Comparison of ENCODE assay signal across 24 mouse cellular contexts in genomic region chr6:102121676-102122075, GRCm38 (mm10).
DNase-seq lines count a peak whose midpoint lies in the region; ATAC-seq lines count a peak whose summit lies in the region.
"Had no signal": no experiment of that assay in that cellular context is flagged by ENCODE, and none has a peak within 500 bp of the region (broad histone marks: within the 10 kb centered on the region; RNA-seq: fewer than 3 reads in every experiment).

No protein-coding gene starts in this region.

- H3K27ac ChIP-seq in kidney, embryonic 14.5 days (ENCODE audit: low read depth, low read length): no peak overlapping the region

- 89% methylated on average over 4 of the region's 4 CpGs for WGBS in kidney, embryonic 14.5 days

- no peak overlapping the region for H3K4me2 ChIP-seq in kidney, embryonic 14.5 days (replicated peaks; ENCODE audit: low read depth, low read length)

- no peak overlapping the region for H3K9ac ChIP-seq in kidney, embryonic 14.5 days (ENCODE audit: low read depth, low read length)

- no peaks in the 10 kb centered on the region for H3K27me3 ChIP-seq in kidney, embryonic 14.5 days (ENCODE audit: control insufficient read depth, insufficient read depth, low read length)
- H3K27me3 ChIP-seq: CH12.LX, Patski had no signal

- no peaks in the 10 kb centered on the region for H3K9me3 ChIP-seq in kidney, embryonic 14.5 days (ENCODE audit: control insufficient read depth, low read length)

- no peaks in the 10 kb centered on the region for H3K4me1 ChIP-seq in kidney, embryonic 14.5 days (ENCODE audit: control insufficient read depth, insufficient read depth, low read length)

- H3K36me3 ChIP-seq in kidney, embryonic 14.5 days (ENCODE audit: control insufficient read depth, insufficient read depth, low read length): no peaks in the 10 kb centered on the region
- H3K36me3 ChIP-seq: G1E had no signal

- peak; percentile 58 for DNase-seq in ES-CJ7 (ENCODE audit: low read depth, low spot score)
- DNase-seq in R1 (ENCODE audit: low read depth, low spot score): peak; percentile 32
- peak; percentile 53 for DNase-seq in ZHBTc4 (ENCODE audit: low read depth, low spot score)
- no peak for DNase-seq in cerebellum, adult 9-11 months
- no peak for DNase-seq in frontal cortex, postnatal 25 days (ENCODE audit: low spot score in 2 of 2)
- DNase-seq: adrenal gland, adult 2 months; adrenal gland, adult 8-10 months; adrenal gland, postnatal 10 days; adrenal gland, postnatal 14 days; adrenal gland, postnatal 25 days; adrenal gland, postnatal 36 days; B cell, adult 2 months; cerebellum, adult 11 months; cerebellum, adult 11-12 months; cerebellum, adult 18-20 months; cerebellum, adult 2 months; cerebellum, adult 8-10 months; cerebellum, adult 9-10 months had no signal

- no peak for ATAC-seq in kidney, embryonic 14.5 days (ENCODE audit: low FRiP score, low TSS enrichment)
- ATAC-seq: activated CD4-positive, CD25-positive, alpha-beta regulatory T cell, adult 4 months; CD4-positive, CD25-positive, alpha-beta regulatory T cell, adult 4 months; Patski had no signal

- H3K4me3 ChIP-seq in kidney, embryonic 14.5 days (ENCODE audit: low read length): no peak overlapping the region

Comparison
In these comparisons a context has a peak if more than half of its experiments do, and no peak if none do; other contexts are left out.
1. DNase-seq: peak in ES-CJ7 (single experiment), R1 (single experiment) and ZHBTc4 (single experiment); none in cerebellum, adult 9-11 months (single experiment) and frontal cortex, postnatal 25 days (0 of 2).